Mouse (Mus musculus) liver, embryonic 14 days (tissue): ENCODE data around the gene Vmn2r75. TPM values are rescaled to one million over a fixed set of nuclear protein-coding genes. Genes with fewer than 3 reads are reported as not detected.

Source experiments
- polyA plus RNA-seq: library from polyadenylated mRNA; depleted of rRNA; stranded (reverse); fragments of >200 nt; gene quantifications from 2 replicates; pipeline ENCODE4 v1.2.3, GENCODE M21; 2012; rRNA removed

Vmn2r75 gene
- polyA plus RNA-seq, result not detected in 2 replicates

GRCm38 (mm10) chr7:86171678-86172077, at the start of gene Vmn2r75:
Vmn2r75 (minus strand) TSS chr7:86171778.

Other genes with a start within 250 kb of the Vmn2r75 start
- not detected in 2 replicates for gene Vmn2r74, start 210.1 kb downstream of the Vmn2r75 start, polyA plus RNA-seq
- not detected in 2 replicates for gene Vmn2r76, start 74.5 kb upstream of the Vmn2r75 start, polyA plus RNA-seq
- not detected in 2 replicates for gene Olfr310, start 105.4 kb upstream of the Vmn2r75 start, polyA plus RNA-seq
- not detected in 2 replicates for gene Olfr309, start 141.9 kb upstream of the Vmn2r75 start, polyA plus RNA-seq
- not detected in 2 replicates for gene Olfr308, start 153.9 kb upstream of the Vmn2r75 start, polyA plus RNA-seq
- not detected in 2 replicates for gene Olfr307, start 165.8 kb upstream of the Vmn2r75 start, polyA plus RNA-seq
- gene Olfr305, start 195.2 kb upstream of the Vmn2r75 start, polyA plus RNA-seq, result not detected in 2 replicates
- not detected in 2 replicates for gene Olfr304, start 214.9 kb upstream of the Vmn2r75 start, polyA plus RNA-seq
- not detected in 2 replicates for gene Olfr303, start 226.0 kb upstream of the Vmn2r75 start, polyA plus RNA-seq
- not detected in 2 replicates for gene Olfr301, start 232.1 kb upstream of the Vmn2r75 start, polyA plus RNA-seq